Mouse (Mus musculus) G1E (cell line): Measurements from ENCODE around the gene Mycbp2. TPM values are rescaled to one million over a fixed set of nuclear protein-coding genes. Genes with fewer than 3 reads are reported as not detected.

Experiments
- ATAC-seq: 2 replicates; pipeline ENCODE4 v1.8.0; 2016; ENCODE audit warnings: mild to moderate bottlenecking; ENCODE audit not compliant: insufficient number of reproducible peaks, poor library complexity, low FRiP score, severe bottlenecking; ENCODE audit errors: extremely low read depth
- DNase-seq: peaks from one replicate; pipeline ENCODE4 v3.0.0; 2012; ENCODE audit warnings: low spot score
- H3K27me3 ChIP-seq: 2 replicates; pipeline ENCODE4 v1.6.1; 2012; ENCODE audit warnings: mild to moderate bottlenecking, low read length, inconsistent platforms; ENCODE audit not compliant: insufficient read depth
- H3K36me3 ChIP-seq: replicated peaks from 2 replicates; pipeline ENCODE3; 2012; ENCODE audit warnings: mild to moderate bottlenecking, inconsistent platforms
- H3K4me1 ChIP-seq: 2 replicates; pipeline ENCODE4 v1.6.1; 2012; ENCODE audit warnings: low read depth, low read length, inconsistent platforms, mixed read lengths; ENCODE audit not compliant: insufficient read depth
- H3K4me3 ChIP-seq: 2 replicates; pipeline ENCODE4 v1.5.1; 2012; ENCODE audit warnings: low read depth, mild to moderate bottlenecking, inconsistent platforms, low read length, moderate library complexity, mixed read lengths
- H3K9me3 ChIP-seq: replicated peaks from 2 replicates; pipeline ENCODE4 v1.6.1; 2012; ENCODE audit warnings: inconsistent platforms
- CTCF ChIP-seq: IDR thresholded peaks from 2 replicates; pipeline ENCODE4 v1.5.1; 2012; ENCODE audit warnings: low read depth, low read length, inconsistent platforms, mixed read lengths
- GATA1 ChIP-seq: IDR thresholded peaks from 2 replicates; pipeline ENCODE4 v1.6.1; 2012; ENCODE audit warnings: borderline replicate concordance, low read length, inconsistent platforms, mixed read lengths
- GATA2 ChIP-seq: IDR thresholded peaks from 2 replicates; pipeline ENCODE4 v1.6.1; 2012; ENCODE audit warnings: low read depth, low read length, inconsistent platforms, borderline replicate concordance
- POLR2AphosphoS5 ChIP-seq: IDR thresholded peaks from 2 replicates; pipeline ENCODE4 v1.6.1; 2012; ENCODE audit warnings: low read depth, low read length, inconsistent platforms; ENCODE audit not compliant: insufficient replicate concordance
- TAL1 ChIP-seq: conservative IDR thresholded peaks from 2 replicates; pipeline ENCODE4 v1.6.1; 2012; ENCODE audit warnings: low read depth, low read length, inconsistent platforms, mixed read lengths
- polyA plus RNA-seq: library from polyadenylated mRNA; stranded (reverse); fragments of >175 nt; gene quantifications from 2 replicates; pipeline ENCODE4 v1.2.3, GENCODE M21; 2012
- total RNA-seq, 2 experiments: library from RNA; stranded (forward) in 1 of 2; stranded (reverse) in 1 of 2; fragments of 200-1000 nt in 1 of 2; fragments of >200 nt in 1 of 2; fragmentation: Nextera tagmentation in 1 of 2; gene quantifications; 2 replicates each; pipeline ENCODE4 v1.2.3; 2014 to 2017

Mycbp2 gene
- total and polyA plus RNA-seq, 3 experiments: 14.8 to 139 (median 46.1) TPM

DNA sequence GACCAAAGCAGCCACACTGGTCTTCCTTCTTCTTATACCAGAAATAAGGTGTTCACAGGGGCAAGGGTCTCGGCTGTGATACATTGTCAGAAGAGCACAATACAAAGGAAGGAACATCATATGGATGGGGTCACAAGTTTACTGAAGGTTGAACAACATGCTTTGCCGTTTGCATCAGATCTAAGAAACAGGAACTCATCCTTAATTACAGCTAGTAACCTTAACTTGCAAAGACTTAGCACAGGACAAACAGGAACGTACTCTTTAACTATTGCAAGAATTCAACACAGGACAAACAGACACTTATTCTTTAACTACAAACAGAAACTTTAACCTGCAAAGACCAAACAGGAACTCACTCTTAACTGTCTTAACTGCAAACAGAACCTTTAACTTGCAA is 30.2 kb upstream of the Mycbp2 start:
- H3K4me1 ChIP-seq: peaks cover 2% of the 10 kb centered on the region; the same call in 1 of the 2 replicates
- no peak for ATAC-seq
- TF ChIP-seq TAL1 (no peak), GATA2 (no peak), GATA1 (no peak), CTCF (no peak), POLR2AphosphoS5 (no peak)

DNA sequence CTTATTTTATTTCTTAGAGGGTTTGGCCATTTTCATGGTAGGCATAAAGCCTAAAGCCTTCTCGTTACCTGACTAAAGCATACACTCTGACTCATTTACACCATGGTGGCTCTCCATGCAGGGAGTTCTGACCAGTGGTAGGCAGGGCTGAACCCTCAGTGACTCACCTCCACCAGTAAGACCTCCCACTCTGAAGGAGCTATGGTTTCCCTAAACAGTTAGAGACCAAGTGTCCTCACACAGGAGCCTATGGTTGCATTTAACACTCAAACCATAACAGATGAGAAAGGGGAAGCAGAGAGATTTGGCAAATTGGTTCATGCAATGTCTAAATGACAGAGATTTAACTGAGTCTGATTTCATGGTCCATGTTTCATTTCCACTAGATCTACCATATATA is 28.9 kb upstream of the Mycbp2 start:
- Histone ChIP-seq H3K4me3 (no peak overlapping the region), H3K4me1 (peaks cover 2% of the 10 kb centered on the region; the same call in 1 of the 2 replicates), H3K27me3 (peaks cover 8% of the 10 kb centered on the region), H3K9me3 (no peaks in the 10 kb centered on the region), H3K36me3 (no peaks in the 10 kb centered on the region)
- ATAC-seq (no peak), DNase-seq (no peak)
- TF ChIP-seq GATA2 (no peak), GATA1 (no peak), CTCF (no peak), POLR2AphosphoS5 (no peak), TAL1 (no peak)

More for the DNA sequence above, 30.2 kb upstream of the Mycbp2 start:
- no peaks in the 10 kb centered on the region for H3K36me3 ChIP-seq
- no peak for DNase-seq
- H3K4me3 ChIP-seq: no peak overlapping the region
- H3K27me3 ChIP-seq: peaks cover 10% of the 10 kb centered on the region
- no peaks in the 10 kb centered on the region for H3K9me3 ChIP-seq

GRCm38 (mm10) chr14:103363199-103363598 is 16.6 kb upstream of the Mycbp2 start:
- H3K9me3 ChIP-seq: no peaks in the 10 kb centered on the region
- no peak overlapping the region for H3K4me3 ChIP-seq
- ATAC-seq: peak; percentile 90
- TF ChIP-seq GATA2: no peak
- no peak for TF ChIP-seq GATA1
- no peak for TF ChIP-seq POLR2AphosphoS5
- no peak for TF ChIP-seq TAL1
- no peak for TF ChIP-seq CTCF
- no peaks in the 10 kb centered on the region for H3K27me3 ChIP-seq
- no peaks in the 10 kb centered on the region for H3K36me3 ChIP-seq
- peaks cover 18% of the 10 kb centered on the region for H3K4me1 ChIP-seq
- DNase-seq: peak; percentile 26

DNA sequence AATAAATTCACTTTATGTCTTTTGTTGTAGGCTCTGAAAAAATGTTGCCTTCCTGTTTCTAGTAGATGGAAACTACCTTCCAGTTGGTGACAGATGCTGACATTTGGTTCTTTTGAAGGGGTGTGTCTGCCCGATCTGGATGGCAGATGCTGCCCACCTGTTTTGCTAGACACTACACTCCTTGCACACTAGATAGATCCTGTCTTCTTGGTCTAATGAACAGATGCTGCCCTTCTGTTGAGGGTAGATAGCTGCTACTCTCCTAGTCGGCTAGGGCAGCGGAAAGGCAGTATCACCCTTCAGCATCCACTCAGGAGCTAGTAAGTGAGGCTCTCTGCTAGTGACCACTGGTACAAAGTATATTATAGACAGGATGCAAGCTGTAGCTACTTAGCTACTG is 9.5 kb upstream of the Mycbp2 start:
- no peaks in the 10 kb centered on the region for H3K9me3 ChIP-seq
- peaks cover 10% of the 10 kb centered on the region for H3K4me1 ChIP-seq
- no peaks in the 10 kb centered on the region; the same call in 1 of the 2 replicates for H3K27me3 ChIP-seq
- H3K36me3 ChIP-seq: no peaks in the 10 kb centered on the region
- no peak overlapping the region for H3K4me3 ChIP-seq
- ATAC-seq (no peak), DNase-seq (no peak)
- TF ChIP-seq POLR2AphosphoS5 (no peak), GATA2 (no peak), TAL1 (no peak), CTCF (no peak), GATA1 (no peak)

DNA sequence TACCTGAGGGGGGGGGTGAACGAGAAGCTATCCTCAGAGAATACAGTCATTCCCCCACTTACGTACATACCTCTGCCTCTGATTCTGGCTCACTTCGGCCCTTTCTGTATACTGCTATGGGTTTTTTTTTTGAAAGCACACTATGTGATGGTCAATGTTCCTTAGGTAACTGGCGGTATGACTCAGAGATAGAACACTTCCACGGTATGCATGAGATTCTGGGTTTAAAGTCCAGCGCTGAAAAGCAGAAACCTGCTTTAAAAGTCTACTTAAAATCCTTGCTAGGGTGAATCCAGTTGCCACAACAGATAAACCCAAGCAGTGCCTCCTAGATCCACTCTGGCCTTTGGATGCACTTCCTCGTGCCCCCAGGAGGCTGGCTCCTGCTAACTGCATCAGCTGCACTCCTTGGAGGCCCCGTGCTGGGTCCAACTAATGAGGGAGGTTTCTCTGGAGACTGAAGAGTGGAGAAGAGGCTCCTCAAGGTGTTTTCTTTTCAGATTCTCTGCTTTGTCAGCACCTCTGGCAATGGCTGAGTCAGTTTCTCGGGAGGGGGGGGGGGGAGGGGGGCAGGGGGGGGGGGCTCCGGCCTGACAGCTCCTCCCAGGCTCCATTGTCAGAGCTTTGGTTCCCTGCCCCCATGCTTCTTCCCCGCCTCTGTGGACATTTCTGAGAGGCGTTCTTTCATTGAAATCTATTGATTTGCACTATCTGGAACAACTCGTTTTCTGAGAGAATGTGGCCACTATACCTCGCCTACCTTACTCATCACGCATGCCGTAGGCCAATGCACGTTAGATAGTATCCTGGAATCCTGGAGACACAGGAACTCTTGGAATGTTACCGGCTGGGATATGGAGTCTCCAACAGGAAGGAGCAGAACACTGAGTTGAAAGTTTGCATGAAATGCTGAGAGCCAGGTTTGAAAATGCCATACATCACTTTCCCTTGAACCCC is 8.1 kb upstream of the Mycbp2 start:
- ATAC-seq: no peak
- no peaks in the 10 kb centered on the region for H3K36me3 ChIP-seq
- no peaks in the 10 kb centered on the region for H3K9me3 ChIP-seq
- no peaks in the 10 kb centered on the region; the same call in 1 of the 2 replicates for H3K27me3 ChIP-seq
- no peak overlapping the region for H3K4me3 ChIP-seq
- peaks cover 14% of the 10 kb centered on the region for H3K4me1 ChIP-seq
- TF ChIP-seq GATA1 (no peak), TAL1 (no peak), POLR2AphosphoS5 (no peak), CTCF (no peak), GATA2 (no peak)
- no peak for DNase-seq

DNA sequence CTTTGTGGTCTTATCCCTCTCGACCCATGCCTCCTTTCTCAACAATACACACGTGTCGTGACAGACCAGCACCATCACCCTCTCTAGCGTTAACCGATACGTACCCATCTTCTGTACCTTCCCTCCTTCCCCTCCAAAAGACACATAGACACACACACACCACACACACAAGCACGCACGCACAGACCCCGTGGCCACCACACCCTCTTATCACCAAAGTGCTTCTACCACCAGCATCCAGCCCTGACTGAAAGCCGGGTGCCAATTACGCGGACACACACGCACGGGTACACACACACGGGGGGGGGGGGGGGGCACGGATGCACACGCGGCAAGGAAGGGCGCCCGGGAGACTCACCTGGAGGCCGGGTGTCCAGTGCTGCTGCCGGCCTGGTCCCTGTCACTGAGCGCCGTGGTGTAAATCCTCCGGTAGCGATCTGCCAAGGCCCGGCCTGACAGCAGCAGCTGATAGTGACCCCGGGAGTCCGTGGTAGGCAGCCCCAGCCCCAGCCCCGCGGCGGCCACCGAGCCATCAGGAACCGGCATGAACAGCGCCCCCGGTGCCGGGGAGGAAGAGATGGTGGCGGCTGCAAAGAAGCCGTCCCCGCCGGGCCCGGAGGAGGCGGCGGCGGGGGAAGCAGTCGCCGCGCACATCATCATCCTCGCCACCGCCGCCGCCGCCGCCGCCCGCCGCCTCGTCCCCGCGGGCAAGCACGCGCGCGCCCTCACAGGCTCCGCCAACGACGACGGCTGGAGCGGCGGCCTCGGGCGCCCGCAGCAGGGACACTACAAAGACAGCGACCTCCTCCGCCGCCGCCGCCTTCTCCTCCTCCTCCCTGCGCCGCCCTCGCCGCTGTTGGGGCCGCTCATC is 521 bp downstream of the Mycbp2 start:
- Histone ChIP-seq H3K9me3 (no peaks in the 10 kb centered on the region), H3K4me3 (peak overlapping the region; percentile 84), H3K27me3 (peaks cover 2% of the 10 kb centered on the region; the same call in 1 of the 2 replicates), H3K4me1 (peaks cover 74% of the 10 kb centered on the region), H3K36me3 (no peaks in the 10 kb centered on the region)
- TF ChIP-seq CTCF (no peak), GATA2 (no peak)
- ATAC-seq: peak; percentile 6
- DNase-seq: peak; percentile 60
